10 mouse cellular contexts compared by ENCODE assay signal in the genomic region with DNA sequence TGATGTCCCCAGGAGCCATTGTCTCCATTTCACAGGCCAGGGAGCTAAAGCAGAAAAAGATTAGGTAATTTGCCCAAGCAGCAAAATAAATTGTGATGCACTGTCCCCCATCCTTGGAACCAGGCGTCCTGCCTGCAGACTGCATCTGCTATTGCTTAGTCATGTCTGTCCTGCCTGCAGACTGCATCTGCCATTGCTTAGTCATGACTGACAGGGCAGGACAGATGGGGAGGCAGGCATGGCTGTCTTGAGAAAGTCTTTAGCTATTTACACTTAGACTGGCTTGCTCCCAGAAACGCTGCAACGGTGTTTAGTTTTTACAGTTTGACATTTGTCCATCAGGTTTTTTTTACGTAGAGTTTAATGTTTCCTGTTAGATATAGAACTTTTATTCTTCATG. TPM values are rescaled to one million over a fixed set of nuclear protein-coding genes. Genes with fewer than 3 reads are reported as not detected.
A peak's percentile ranks its signal among the peaks of the same experiment; 100 is the strongest.
DNase-seq lines count a peak whose midpoint lies in the region; ATAC-seq and TF ChIP-seq lines count a peak whose summit lies in the region.
"Had no signal": no experiment of that assay in that cellular context is flagged by ENCODE, and none has a peak within 500 bp of the region (broad histone marks: within the 10 kb centered on the region; RNA-seq: fewer than 3 reads in every experiment).

No protein-coding gene starts in this region.

- dilution Hi-C loops in CH12.LX (cut with MboI; ENCODE audit: extremely low pct_ligation_motif_present, extremely low pct_unique_long_range_greater_than_20kb, low sequenced_read_pairs) = no loop called here

- no peaks in the 10 kb centered on the region for H3K27me3 ChIP-seq in CH12.LX (replicated peaks)
- peaks cover 9% of the 10 kb centered on the region for H3K27me3 ChIP-seq in limb, embryonic 13.5 days
- no peaks in the 10 kb centered on the region for H3K27me3 ChIP-seq in intestine, embryonic 15.5 days (replicated peaks)
- H3K27me3 ChIP-seq: lung, embryonic 15.5 days had no signal

- no peaks in the 10 kb centered on the region for H3K9me3 ChIP-seq in CH12.LX (replicated peaks; ENCODE audit: low read length)
- no peaks in the 10 kb centered on the region for H3K9me3 ChIP-seq in limb, embryonic 13.5 days
- no peaks in the 10 kb centered on the region for H3K9me3 ChIP-seq in intestine, embryonic 15.5 days
- H3K9me3 ChIP-seq: lung, embryonic 15.5 days had no signal

- peaks cover 83 to 99% of the 10 kb centered on the region in 2 experiments for H3K36me3 ChIP-seq in CH12.LX (replicated peaks in 1 of 2; ENCODE audit: control insufficient read depth in 1 of 2, insufficient read depth in 1 of 2, low read length in 1 of 2)
- H3K36me3 ChIP-seq in limb, embryonic 13.5 days = no peaks in the 10 kb centered on the region
- H3K36me3 ChIP-seq in intestine, embryonic 15.5 days = no peaks in the 10 kb centered on the region
- H3K36me3 ChIP-seq: lung, embryonic 15.5 days had no signal

- H3K4me1 ChIP-seq in CH12.LX (ENCODE audit: control insufficient read depth in 1 of 2, insufficient read depth in 2 of 2) = peaks cover 0 to 9% of the 10 kb centered on the region in 2 experiments; a peak in 2 of 4 replicates
- H3K4me1 ChIP-seq in limb, embryonic 13.5 days = no peaks in the 10 kb centered on the region
- H3K4me1 ChIP-seq in intestine, embryonic 15.5 days (replicated peaks) = 0 out of 2 replicates have a peak, but pooled peaks cover 3% of the 10 kb centered on the region

- no peak for TF ChIP-seq POLR2A in CH12.LX (IDR thresholded peaks at IDR 0.05; ENCODE audit: low read depth, low read length)
- TF ChIP-seq POLR2A in brain, embryonic 14.5 days (IDR thresholded peaks at IDR 0.05; ENCODE audit: borderline replicate concordance, extremely low read depth, insufficient read depth, insufficient read length, poor library complexity, severe bottlenecking) = no peak

- no peak for ATAC-seq in limb, embryonic 13.5 days (ENCODE audit: low FRiP score, low read depth)
- no peak for ATAC-seq in intestine, embryonic 15.5 days

- H3K4me3 ChIP-seq in layer of hippocampus, adult 2 months = no peak overlapping the region
- H3K4me3 ChIP-seq in CH12.LX (replicated peaks in 1 of 3; ENCODE audit: low read depth in 2 of 3, low read length in 2 of 3, poor library complexity in 1 of 3) = no peak overlapping the region
- no peak overlapping the region for H3K4me3 ChIP-seq in limb, embryonic 13.5 days
- H3K4me3 ChIP-seq in intestine, embryonic 15.5 days (replicated peaks) = no peak overlapping the region
- H3K4me3 ChIP-seq: lung, embryonic 15.5 days had no signal

- TF ChIP-seq CTCF in layer of hippocampus, adult 2 months (conservative IDR thresholded peaks at IDR 0.05) = no peak
- TF ChIP-seq CTCF in CH12.LX (conservative IDR thresholded peaks at IDR 0.05 in 1 of 2, IDR thresholded peaks at IDR 0.05 in 1 of 2; ENCODE audit: low read depth in 2 of 2, low read length in 2 of 2) = no peak
- TF ChIP-seq CTCF in brain, embryonic 14.5 days (IDR thresholded peaks at IDR 0.05; ENCODE audit: borderline replicate concordance, extremely low read depth, insufficient read depth, insufficient read length) = no peak

- DNase-seq in layer of hippocampus, adult 2 months (ENCODE audit: low spot score in 2 of 2) = peak; percentile 49 to 73
- no peak for DNase-seq in layer of hippocampus, postnatal 10 days (ENCODE audit: low spot score in 2 of 2)
- peak; percentile 47 for DNase-seq in CH12.LX (ENCODE audit: extremely low read depth)
- peak; percentile 87 for DNase-seq in brain, embryonic 14.5 days (ENCODE audit: low read depth)
- DNase-seq in cerebellum, adult 8-10 months = no peak
- no peak for DNase-seq in gastrocnemius, postnatal 25 days

- no peak overlapping the region for H3K4me2 ChIP-seq in CH12.LX (ENCODE audit: insufficient read depth, low read depth, poor library complexity, severe bottlenecking)
- H3K4me2 ChIP-seq in limb, embryonic 13.5 days (replicated peaks) = peak overlapping the region; percentile 9; the same call in 1 of the 2 replicates
- H3K4me2 ChIP-seq in intestine, embryonic 15.5 days (replicated peaks) = no peak overlapping the region
- H3K4me2 ChIP-seq: lung, embryonic 15.5 days had no signal

- TF ChIP-seq RAD21 in CH12.LX (IDR thresholded peaks at IDR 0.05; ENCODE audit: low read depth, low read length) = no peak

- H3K9ac ChIP-seq in CH12.LX (ENCODE audit: insufficient read depth, low read depth) = no peak overlapping the region
- no peak overlapping the region for H3K9ac ChIP-seq in limb, embryonic 13.5 days
- H3K9ac ChIP-seq in intestine, embryonic 15.5 days = no peak overlapping the region
- H3K9ac ChIP-seq: lung, embryonic 15.5 days had no signal

- 41% methylated on average over 4 of the region's 4 CpGs for WGBS in limb, embryonic 13.5 days
- WGBS in intestine, embryonic 15.5 days = 39% methylated on average over 4 of the region's 4 CpGs

- no peak for TF ChIP-seq EP300 in CH12.LX (IDR thresholded peaks at IDR 0.05; ENCODE audit: low read length)

- H3K79me2 ChIP-seq in CH12.LX (replicated peaks; ENCODE audit: control insufficient read depth, extremely low read depth, insufficient read depth, poor library complexity, severe bottlenecking) = no peaks in the 10 kb centered on the region

- in situ Hi-C loops in CH12.LX (cut with MboI; ENCODE audit: low pct_ligation_motif_present, low pct_unique_long_range_greater_than_20kb, low sequenced_read_pairs) = no loop called here

- H3K27ac ChIP-seq in layer of hippocampus, adult 2 months = peak overlapping the region; percentile 61
- H3K27ac ChIP-seq in CH12.LX (ENCODE audit: insufficient read depth, low read depth) = no peak overlapping the region
- H3K27ac ChIP-seq in limb, embryonic 13.5 days = no peak overlapping the region
- no peak overlapping the region for H3K27ac ChIP-seq in intestine, embryonic 15.5 days
- H3K27ac ChIP-seq: lung, embryonic 15.5 days had no signal

TF ChIP-seq in CH12.LX, 34 proteins besides CTCF, POLR2A, EP300 and RAD21:
- no peak for TF ChIP-seq ZNF384 (IDR thresholded peaks at IDR 0.05; ENCODE audit: low read depth, low read length)
- TF ChIP-seq SMC3 (IDR thresholded peaks at IDR 0.05; ENCODE audit: low read depth, low read length) = 0 out of 2 replicates have a peak, but pooled peaks have one; percentile 8
- no peak for TF ChIP-seq ZC3H11A (IDR thresholded peaks at IDR 0.05; ENCODE audit: low read depth, low read length)
- TF ChIP-seq ELF1 (IDR thresholded peaks at IDR 0.05; ENCODE audit: low read depth, low read length) = no peak
- TF ChIP-seq UBTF (IDR thresholded peaks at IDR 0.05; ENCODE audit: low read depth, low read length) = no peak
- no peak for TF ChIP-seq MXI1 (IDR thresholded peaks at IDR 0.05; ENCODE audit: low read depth, low read length)
- no peak for TF ChIP-seq ZKSCAN1 (IDR thresholded peaks at IDR 0.05; ENCODE audit: borderline replicate concordance, low read depth, low read length)
- TF ChIP-seq HCFC1 (IDR thresholded peaks at IDR 0.05; ENCODE audit: low read depth, low read length) = peak; percentile 66

RNA-seq across cellular contexts. Expression of a gene that starts 19.5 kb away (rescaled TPM):
- total RNA-seq in layer of hippocampus, adult 2 months (2021) = under 1 TPM in 1 of 2 experiments, not detected in 1; 0.23 TPM
- under 1 TPM; 0.16 to 0.23 TPM for total RNA-seq in layer of hippocampus, postnatal 10 days (2021)
- total RNA-seq in CH12.LX (2012; rRNA removed) = 4.1 and 4.2 TPM in 2 replicates
- 4.0 and 5.1 TPM in 2 replicates for total RNA-seq in CH12.LX (2014; rRNA removed)
- polyA plus RNA-seq in CH12.LX (2012; ENCODE audit: insufficient read length, low read depth) = 6.4 and 7.2 TPM in 2 replicates
- 0.06 and 0.10 TPM in 2 replicates for polyA plus RNA-seq in brain, embryonic 14.5 days (2012; rRNA removed)
- 0.11 and 0.18 TPM in 2 replicates for polyA plus RNA-seq in limb, embryonic 13.5 days (2015; fragmentation: Nextera tagmentation; extraction: Ambion mirVana)
- 4.3 and 4.7 TPM in 2 replicates for polyA plus RNA-seq in intestine, embryonic 15.5 days (2015; fragmentation: Nextera tagmentation; extraction: Ambion mirVana)
- total RNA-seq in gastrocnemius, postnatal 25 days (2021) = not detected

RNA-seq across cellular contexts. Expression of a gene that starts 33.6 kb away (rescaled TPM):
- 1 to 10 TPM; 1.7 to 1.9 TPM for total RNA-seq in layer of hippocampus, adult 2 months (2021)
- total RNA-seq in layer of hippocampus, postnatal 10 days (2021) = 1 to 10 TPM; 2.0 to 2.5 TPM
- total RNA-seq in CH12.LX (2012; rRNA removed) (88.4 and 102 TPM in 2 replicates), CH12.LX (2014; rRNA removed) (80.9 and 82.9 TPM in 2 replicates)
- 90.2 and 95.9 TPM in 2 replicates for polyA plus RNA-seq in CH12.LX (2012; ENCODE audit: insufficient read length, low read depth)
- 2.2 and 2.4 TPM in 2 replicates for polyA plus RNA-seq in brain, embryonic 14.5 days (2012; rRNA removed)
- 2.0 and 2.1 TPM in 2 replicates for polyA plus RNA-seq in limb, embryonic 13.5 days (2015; fragmentation: Nextera tagmentation; extraction: Ambion mirVana)
- polyA plus RNA-seq in intestine, embryonic 15.5 days (2015; fragmentation: Nextera tagmentation; extraction: Ambion mirVana) = 2.1 and 2.4 TPM in 2 replicates
- total RNA-seq in gastrocnemius, postnatal 25 days (2021) = 1 to 10 TPM; 1.5 to 3.4 TPM

RNA-seq across cellular contexts. Expression of a gene that starts 50.4 kb away (rescaled TPM):
- 1 to 10 TPM; 2.5 to 2.9 TPM for total RNA-seq in layer of hippocampus, adult 2 months (2021)
- under 1 TPM; 0.49 to 0.87 TPM for total RNA-seq in layer of hippocampus, postnatal 10 days (2021)
- total RNA-seq in CH12.LX (2012; rRNA removed) = not detected in 2 replicates
- total RNA-seq in CH12.LX (2014; rRNA removed) = not detected in 2 replicates
- polyA plus RNA-seq in CH12.LX (2012; ENCODE audit: insufficient read length, low read depth) = not detected in 2 replicates
- 0.21 and 0.37 TPM in 2 replicates for polyA plus RNA-seq in brain, embryonic 14.5 days (2012; rRNA removed)
- polyA plus RNA-seq in limb, embryonic 13.5 days (2015; fragmentation: Nextera tagmentation; extraction: Ambion mirVana) = 1.1 and 1.6 TPM in 2 replicates
- 0.21 and 0.25 TPM in 2 replicates for polyA plus RNA-seq in intestine, embryonic 15.5 days (2015; fragmentation: Nextera tagmentation; extraction: Ambion mirVana)
- not detected for total RNA-seq in gastrocnemius, postnatal 25 days (2021)
- total RNA-seq: gastrocnemius, postnatal 4 days had no signal

Comparison
In these comparisons a context has a peak if more than half of its experiments do, and no peak if none do; other contexts are left out.
1. DNase-seq: peak in layer of hippocampus, adult 2 months (2 of 2), CH12.LX (single experiment) and brain, embryonic 14.5 days (single experiment); none in layer of hippocampus, postnatal 10 days (0 of 2), cerebellum, adult 8-10 months (single experiment) and gastrocnemius, postnatal 25 days (single experiment).
2. RNA of a gene that starts 19.5 kb away (total RNA-seq): 4.0 to 5.1 TPM in CH12.LX; 0.23 TPM in layer of hippocampus, adult 2 months, 0.16 to 0.23 TPM in layer of hippocampus, postnatal 10 days and not detected in gastrocnemius, postnatal 25 days; every median in the first group is over 4 times any median in the second.
3. RNA of a gene that starts 33.6 kb away (total RNA-seq): 80.9 to 102 TPM in CH12.LX; 1.5 to 3.4 TPM in gastrocnemius, postnatal 25 days, 2.0 to 2.5 TPM in layer of hippocampus, postnatal 10 days and 1.7 to 1.9 TPM in layer of hippocampus, adult 2 months; every median in the first group is over 10 times any median in the second.